Mouse (Mus musculus): ENCODE measurements around the gene Chaf1b. TPM values are rescaled to one million over a fixed set of nuclear protein-coding genes. Genes with fewer than 3 reads are reported as not detected.

The Chaf1b gene
- polyA plus RNA-seq, 1 experiment = 3.2 TPM

DNA sequence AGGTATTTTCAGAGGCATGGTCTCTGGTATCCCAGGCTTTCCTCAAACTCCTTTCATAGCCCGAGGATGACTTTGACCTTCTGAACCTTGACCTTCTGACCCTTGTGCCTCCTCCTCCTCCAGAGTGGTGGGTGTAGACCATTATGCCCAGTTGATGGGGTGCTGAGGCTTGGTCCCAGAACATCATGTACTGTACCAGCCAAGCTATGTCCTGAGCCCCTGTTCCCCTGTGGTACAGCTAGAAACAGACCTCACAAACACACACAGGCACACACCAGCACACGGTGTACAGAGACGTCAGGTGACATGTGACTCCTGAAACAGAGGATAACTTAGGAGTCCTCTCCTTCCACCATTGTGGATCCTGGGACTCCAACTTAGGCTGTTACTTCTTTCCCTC lies 29.1 kb downstream of the Chaf1b start:
- no peak for DNase-seq (ENCODE audit: low spot score)

DNA sequence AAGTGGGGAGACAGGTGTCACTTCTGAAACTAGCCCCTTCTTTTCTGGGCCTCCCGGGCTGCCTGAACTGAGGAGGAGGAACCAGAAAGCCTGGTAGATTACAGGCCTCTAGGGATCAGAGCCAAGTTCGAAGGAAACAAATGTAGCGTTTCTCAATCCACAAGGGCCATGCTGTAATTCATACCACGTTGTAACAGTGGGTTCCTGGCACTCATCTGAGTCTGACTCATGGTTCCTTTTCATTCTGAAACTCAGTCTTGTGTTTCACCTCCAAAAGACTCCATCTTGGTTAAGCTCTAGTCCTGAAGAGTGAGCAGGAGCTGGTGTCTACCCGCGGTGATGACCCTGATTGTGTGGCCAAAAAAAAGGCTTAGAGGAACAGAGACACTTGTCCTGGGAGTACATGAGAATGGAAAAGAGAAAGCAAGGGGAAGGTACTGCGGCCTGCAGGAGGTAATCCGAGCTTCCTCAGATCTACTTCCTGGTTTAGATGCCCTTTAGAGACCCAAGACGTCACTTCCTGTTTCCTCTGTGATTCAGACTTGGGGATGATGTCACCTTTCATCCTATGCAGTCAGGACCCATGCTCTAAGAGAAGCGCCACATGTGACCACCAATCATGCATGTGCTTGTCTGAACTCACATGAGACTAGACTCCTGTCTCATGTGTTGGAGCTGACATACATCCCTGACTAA lies 30.3 kb downstream of the Chaf1b start:
- no peak for DNase-seq (ENCODE audit: low spot score)

DNA sequence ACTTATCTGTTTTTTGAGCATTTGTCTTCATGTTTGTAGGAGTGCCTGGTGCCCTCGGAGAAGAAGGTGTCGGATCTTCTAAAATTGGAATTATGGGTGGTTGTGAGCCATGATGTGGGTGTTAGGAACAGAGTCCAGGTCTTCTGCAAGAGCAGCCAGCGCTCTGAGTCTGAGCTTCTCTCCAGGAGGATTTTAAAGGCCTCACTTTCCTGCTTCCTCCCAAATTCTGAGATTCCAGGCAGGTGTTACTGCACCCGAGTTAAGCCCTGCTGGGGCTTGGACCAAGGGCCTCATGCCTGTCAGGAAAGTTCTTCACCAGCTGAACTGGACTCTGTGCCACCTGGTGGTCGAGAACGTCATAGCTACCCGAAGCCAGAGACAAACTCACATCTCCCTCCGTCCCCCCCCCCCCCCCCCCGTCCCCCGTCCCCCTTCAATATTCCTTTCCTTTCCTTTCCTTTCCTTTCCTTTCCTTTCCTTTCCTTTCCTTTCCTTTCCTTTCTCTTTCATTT lies 31.7 kb downstream of the Chaf1b start:
- DNase-seq (ENCODE audit: low spot score) = no peak

DNA sequence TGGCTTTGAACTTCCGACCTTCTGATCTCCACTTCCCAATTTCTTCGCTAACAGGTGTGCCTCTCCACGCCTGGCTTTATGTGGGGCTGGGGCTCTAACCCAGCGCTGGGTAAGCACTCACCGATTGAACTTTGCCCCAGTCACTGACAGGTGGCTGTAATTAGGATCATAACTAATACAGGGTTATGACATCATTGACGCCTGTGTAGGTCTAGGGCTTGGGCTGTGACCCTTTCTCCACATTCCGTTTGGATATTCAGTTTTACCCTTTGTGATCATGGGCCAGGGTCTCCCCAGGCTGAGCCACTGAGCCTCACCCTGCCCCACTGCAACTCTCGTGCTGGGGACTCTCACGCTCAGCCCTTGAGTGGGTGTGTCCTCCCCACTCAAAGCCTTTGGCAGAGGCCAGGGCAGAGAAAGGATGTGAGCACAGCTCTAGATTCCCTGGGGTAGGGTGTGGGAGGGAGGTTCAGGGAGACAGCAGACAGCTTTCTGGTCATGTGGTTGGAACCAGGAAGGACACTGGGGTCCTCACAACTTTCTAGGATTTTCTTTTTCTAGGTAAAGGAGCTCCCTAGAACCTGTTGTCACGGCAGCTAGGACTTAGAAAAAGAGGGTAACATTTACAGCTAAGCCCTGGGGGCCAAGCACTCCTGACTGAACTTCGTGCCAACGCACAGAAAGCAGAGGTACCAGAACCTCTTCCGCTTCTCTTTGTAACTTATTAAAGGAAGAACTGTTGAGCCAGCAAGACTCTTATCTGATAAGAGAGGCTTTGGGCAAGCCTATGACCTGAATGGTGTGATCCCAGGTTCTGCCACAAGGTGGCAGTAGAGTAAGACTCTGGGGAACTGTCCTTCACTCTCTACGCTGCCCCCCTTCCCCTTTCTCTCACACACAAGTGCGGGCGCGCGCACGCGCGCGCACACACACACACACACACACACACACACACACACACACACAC lies 34.3 kb downstream of the Chaf1b start:
- DNase-seq (ENCODE audit: low spot score) = peak; percentile 71

DNA sequence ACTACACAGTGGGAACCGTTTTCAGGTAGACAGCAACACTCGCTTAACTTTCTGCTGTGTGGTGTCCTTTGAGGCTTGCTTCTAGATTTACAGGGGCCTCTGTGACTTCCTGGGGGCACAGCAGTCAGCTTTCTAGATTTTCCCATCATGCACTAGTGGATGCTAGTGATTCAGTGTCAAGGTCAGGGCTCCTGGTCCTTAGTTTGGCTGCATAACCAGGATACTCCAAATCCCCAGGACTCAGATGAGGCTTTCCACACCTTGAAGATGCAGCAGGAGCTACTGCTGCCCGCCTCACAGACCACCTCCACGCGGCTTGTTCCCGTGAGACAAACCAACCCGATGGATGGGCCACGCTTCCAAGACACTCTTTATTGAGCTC lies 35.0 kb downstream of the Chaf1b start:
- DNase-seq (ENCODE audit: low spot score) = no peak

DNA sequence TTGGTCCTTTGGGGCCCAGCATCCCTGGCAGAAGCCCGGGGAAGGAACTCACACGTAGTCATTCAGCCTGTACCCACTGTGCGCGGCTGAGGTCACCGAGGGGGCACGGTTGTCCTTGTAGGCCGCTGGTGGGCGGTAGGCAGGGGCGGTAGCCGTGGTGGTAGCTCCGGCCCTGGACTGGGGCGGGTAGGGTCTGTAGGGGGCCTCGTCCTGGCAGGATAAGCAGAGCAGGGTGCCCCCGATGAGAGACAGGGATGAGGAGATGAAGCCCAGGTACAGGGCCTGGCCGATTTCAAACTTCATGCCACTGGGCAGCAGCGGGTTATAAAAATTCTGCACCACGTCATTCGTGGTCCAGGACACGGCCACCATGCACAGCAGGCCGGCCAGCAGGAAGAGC lies 35.5 kb downstream of the Chaf1b start:
- DNase-seq (ENCODE audit: low spot score) = no peak

DNA sequence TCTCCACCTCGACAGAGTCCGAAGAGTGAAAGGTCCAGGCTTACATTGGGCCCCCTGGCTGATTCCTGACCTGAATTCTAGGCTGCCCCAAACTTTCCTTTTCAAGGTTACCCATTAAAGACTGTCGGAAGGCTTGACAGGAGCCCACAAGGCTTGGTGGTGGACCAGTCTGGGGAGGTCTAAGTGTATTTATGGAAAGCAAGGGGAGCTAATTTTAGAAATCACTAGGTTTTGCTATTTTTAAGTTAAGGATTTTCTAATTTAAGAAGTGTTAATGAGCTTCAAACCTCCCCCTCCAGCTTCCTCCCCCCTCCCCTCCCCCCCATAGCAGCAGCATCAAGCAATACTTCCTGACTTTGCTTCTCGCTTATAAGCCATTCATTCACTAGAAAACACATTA lies 37.0 kb downstream of the Chaf1b start:
- no peak for DNase-seq (ENCODE audit: low spot score)

DNA sequence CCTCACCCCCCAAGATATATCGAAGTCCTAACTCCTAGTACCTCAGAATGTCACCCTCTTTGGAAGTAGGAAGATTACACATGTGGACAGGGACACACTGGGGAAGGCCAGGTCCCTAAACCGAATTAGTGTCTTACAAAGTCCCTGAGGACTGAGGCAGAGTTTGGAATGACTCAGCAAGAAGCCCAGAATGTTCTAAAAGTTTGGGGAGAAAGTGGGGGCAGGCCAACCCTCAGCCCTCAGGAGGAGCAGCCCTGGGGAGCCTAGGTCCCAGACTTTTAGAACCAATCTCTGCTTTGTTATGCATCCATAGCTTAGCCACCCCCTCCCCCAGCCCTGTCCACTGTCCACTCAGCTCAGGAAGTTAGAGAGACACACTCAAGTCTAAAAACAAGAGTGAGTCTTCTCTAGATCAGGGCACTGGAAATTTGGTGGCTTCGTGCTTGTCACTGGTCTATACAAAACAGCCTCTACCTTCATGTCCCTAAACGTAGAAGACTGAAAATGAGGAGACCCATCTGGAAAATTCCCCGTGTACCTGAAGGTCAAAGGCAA lies 39.2 kb downstream of the Chaf1b start:
- DNase-seq (ENCODE audit: low spot score) = no peak

DNA sequence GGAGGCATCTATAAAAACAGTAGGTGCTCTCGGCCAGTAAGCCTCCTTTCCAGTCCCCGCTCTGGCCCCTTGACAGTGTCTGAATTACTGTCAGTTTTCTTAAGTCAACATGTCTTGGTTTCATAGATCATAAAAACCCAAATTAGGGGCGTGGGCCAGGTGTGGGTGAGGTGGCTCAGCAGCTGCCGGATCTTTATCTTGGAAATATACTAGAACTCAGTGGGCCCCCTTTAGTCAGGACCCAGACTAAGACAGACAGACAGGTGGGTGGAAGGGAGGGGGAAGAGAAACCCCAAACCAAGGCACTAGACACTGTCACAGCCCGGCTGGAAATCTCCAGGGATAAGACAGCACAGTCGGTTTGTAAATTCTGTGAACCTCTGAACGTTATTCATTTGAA lies 40.1 kb downstream of the Chaf1b start:
- no peak for DNase-seq (ENCODE audit: low spot score)

DNA sequence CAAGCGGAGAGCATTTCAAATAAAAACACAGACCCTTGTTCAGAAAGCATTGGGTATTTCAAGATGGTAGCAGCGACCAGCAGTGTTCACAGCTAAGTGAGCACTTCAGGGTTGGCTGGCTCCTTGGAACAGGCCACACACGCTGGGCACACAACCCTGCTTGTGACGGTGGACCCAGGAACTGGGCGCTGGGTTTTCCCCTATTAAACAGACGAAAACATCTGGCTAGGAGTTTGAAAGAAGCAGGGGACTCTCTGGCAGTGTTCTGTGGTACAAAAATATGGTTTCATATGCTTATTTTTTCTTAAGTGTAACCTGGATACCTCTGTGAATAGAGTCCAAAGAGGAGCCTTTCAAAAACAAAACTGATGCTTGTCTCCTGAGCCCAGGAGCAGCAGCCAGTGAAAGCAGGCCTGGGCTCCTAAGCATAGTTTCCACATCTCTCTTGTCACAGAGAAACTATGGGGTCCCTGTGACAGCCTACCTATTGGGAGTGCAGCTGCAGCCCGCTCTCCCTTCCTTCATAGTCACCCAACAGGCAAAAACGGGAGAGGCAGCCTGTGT lies 42.1 kb downstream of the Chaf1b start:
- no peak for DNase-seq (ENCODE audit: low spot score)

DNA sequence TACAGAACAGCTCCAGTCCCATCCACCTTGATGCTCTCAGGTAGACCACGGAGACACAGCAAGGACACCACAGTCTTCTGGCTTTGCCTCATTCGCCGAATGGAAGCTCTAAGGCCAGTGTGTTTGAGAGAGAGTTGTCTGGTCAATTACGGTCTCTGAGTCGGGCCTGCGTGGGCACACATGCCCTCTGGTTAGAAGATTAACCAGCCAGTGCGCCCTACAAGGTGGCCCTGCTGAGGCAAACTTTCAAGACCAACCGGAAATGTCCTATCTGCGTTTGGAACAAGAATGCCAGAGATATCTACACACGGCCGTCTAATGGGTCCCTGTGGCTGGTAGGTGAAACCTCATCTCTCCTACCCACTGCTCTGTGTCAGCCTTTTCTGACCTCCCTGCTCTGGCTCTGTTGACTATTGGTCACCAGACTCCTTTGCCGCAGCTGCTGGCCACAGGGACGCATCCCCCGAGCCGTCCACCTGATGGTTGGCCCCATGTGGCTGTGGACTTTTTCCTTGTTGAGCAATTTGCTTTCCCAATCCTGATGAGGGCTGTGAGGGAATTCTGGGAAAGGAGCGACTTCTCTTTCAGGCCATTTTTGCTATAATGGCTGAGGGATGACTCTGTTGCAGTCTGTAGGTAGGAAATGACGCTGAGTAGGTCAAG lies 45.8 kb downstream of the Chaf1b start:
- no peak for DNase-seq (ENCODE audit: low spot score)

DNA sequence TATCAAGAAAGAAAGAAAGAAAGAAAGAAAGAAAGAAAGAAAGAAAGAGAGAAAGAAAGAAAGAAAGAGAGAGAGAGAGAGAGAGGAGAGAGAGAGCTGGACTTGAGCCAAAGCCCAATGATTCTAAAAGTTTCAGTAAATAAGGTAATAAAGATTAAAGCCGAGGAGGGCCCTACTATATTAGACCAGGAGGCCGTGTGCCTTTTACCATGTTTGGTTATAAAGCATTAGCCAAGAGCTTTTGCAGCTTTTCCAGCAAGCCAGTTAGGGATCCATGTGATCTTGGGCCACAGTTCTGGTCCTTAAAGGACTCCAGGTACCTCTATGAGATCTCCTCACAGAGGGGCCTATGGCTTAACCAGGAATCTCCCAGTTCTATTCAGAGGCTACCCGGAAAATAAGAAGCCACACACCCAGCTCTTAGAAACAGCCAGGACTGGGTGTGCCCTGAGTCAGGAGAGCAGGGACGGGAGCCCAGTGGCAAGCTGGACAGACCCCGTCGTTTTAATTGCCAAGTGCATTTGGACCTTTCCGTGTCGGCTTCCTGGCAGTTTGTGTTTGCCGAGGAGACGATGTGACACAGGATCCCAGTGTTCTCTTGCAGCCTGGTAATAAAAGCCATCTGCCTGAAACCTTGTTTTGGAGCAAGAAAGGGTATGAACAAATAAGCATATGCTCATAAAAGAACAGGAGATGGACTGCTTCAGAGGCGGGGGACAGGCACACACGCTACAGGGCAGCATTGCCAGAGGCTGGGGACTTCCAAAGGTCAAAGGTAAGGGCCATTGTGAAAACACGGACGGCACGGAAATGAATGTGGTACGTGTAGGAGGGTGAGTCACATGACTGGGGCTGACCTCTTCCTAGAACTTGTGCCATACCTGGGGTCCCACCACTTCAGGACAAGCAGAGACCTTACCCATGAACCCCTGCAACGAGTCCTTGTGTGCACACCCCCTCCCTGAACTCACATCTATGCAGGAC lies 48.8 kb downstream of the Chaf1b start:
- DNase-seq (ENCODE audit: low spot score) = no peak

DNA sequence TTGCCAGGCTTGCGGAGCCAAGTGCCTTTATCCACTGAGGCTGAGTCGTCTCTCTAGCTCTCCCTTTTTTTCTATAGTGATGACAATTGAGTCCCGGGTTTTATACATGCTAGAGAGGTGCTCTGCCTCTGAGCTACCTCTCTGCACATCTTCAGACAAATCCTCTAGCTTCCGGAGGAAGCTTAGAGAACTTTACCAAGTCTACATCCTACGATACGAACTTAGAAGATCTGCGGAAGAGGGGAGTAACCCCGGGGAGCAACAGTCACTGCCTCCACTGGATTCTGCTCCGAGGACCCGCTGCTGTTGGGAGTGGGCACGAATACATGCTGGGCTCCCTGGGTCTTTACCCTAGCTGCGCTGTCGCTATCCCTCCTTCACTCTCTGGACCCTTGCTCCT lies 50.9 kb downstream of the Chaf1b start:
- DNase-seq (ENCODE audit: low spot score) = no peak

DNA sequence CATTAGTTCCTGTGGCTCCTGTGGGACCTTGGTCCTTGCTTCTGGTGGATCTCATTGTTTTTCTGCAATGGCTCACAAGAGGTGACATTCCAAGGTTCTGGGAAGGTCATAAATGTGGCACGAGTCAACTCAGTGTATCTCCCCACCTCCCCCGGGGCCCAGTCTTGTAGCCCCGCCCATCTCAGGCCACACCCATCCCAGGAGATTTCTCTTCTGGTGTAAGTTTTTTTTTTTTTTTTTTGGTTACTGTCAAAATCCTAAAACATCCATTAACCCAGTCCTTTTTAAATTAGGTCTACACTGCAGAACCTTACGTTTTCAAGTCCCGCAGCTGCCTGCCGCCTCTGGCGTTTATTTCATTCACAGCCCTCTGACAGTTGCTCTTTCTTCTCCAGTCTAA lies 51.3 kb downstream of the Chaf1b start:
- no peak for DNase-seq (ENCODE audit: low spot score)

DNA sequence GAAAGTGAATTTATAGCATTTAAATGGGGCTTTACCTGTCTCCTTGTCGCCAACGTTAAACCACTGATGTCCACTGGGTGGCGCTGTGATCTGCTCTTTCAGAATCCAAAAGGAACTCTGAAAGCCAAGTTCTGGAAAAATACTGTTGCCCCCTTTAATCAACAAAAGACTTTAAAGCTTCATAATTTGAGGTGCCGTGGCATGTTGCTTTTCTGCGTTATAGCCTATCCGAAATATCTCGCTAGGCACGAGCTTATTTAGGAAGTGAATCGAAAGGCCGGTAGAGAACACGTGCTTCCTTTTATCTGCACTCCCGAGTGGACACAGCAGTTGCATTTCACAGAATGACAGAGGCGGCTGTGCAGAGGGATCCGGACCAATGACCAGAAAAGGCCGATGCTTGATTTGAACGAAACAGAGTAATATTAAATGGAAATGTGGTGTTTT lies 54.7 kb downstream of the Chaf1b start:
- DNase-seq (ENCODE audit: low spot score) = peak; percentile 39

DNA sequence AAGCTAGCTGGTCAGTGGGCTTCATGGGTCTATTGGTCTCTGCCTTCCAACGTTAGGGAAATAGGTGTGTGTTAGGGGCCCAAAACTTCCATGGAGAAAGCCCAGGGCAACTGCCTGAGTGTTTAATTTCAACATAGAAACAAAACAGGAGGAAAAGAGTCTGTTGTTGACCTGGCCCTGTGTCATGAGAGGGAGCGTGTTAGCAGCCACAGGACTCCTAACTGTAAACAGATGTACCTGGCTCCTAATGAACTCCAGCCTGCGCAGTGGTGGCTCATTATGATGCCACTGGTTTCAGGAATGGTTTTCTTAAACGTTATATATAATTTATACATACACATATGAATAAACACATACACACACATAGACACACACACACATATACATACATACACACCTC lies 56.3 kb downstream of the Chaf1b start:
- no peak for DNase-seq (ENCODE audit: low spot score)

DNA sequence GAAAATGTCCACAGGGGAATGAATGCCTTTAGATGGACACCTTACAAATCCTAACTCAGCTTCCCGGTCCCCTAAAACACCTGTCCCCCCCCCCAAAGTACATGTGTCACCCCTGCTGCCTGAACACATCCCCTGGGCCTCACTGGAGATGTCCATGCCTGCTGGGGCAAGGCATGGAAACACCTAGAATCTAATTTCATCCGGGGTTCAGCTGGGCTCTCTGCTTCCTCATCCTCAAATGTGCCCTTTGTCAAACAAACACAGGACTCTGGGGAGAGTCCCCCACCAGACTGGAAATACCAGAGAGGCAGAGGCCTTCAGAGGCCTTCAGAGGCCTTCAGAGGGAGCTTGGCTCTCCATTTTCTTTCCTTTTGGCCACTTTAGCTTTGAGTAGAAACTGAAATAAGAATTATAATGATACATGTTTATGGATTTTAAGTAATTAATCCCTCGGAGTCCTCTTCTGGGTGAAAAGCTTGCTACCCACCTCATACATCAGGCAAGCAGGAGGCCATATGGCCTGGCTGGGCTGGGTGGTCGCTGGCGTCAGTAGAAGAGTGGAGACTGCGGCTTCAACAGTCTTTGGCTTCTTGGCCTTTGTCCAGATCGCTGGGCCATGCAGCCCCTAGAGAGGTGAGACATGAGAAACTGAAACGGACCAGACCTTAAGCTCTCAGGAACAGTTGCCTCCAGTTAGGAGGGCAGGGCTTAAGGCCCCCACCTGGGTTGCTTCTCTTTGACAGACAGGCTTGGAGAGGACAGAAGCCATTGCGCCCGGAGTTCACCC lies 58.3 kb downstream of the Chaf1b start:
- no peak for DNase-seq (ENCODE audit: low spot score)

DNA sequence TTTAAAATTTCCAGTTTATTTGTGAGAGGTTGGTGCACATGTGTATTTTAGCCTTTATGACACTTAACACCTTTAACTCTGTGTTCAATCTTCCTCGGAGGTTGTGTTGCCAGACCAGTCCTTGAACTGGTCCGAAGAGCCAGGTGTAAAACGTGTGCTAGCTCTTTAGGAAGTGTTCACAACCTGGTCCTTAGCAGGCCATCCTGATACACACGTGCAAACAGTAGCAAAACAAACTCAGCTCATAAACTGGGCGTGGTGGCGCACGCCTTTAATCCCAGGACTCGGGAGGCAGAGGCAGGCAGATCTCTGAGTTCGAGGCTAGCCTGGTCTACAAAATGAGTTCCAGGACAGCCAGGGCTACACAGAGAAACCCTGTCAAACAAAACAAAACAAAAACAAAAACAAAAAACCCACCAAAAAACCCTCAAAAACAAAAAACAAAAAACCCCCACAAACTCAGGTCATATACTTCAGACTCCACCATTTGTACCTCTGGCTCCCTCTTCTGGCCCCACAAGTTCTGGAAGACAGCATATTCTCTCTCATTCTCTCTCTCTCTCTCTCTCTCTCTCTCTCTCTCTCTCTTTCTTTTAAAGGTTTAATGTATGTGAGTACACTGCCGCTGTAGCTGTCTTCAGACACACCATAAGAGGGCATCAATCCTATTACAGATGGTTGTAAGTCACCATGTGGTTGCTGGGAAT lies 59.2 kb downstream of the Chaf1b start:
- no peak for DNase-seq (ENCODE audit: low spot score)

DNA sequence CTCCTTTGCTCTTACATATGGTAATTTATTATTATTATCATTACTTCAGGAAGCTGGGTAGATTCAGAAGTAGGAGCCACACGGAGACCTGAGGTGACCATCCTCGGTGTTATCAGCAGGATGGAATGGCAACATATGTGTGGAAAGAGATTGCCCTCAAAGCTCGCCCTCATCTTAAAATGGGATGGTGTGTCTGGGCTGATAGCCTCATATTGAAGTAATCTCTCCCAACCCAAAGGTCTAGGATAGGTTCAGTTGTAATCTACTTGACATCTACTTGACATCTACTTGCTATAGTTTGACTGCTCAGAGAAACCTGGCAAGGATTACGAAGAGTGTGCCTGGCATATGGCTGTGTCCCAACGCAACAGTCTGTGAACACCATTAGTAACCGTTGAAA lies 60.6 kb downstream of the Chaf1b start:
- DNase-seq (ENCODE audit: low spot score) = no peak
